Mouse (Mus musculus) limb, embryonic 15.5 days (tissue): ENCODE measurements around the gene Chac1. TPM values are rescaled to one million over a fixed set of nuclear protein-coding genes. Genes with fewer than 3 reads are reported as not detected.

Experiments used
- ATAC-seq: fragments of 200-750 bp; cut with Nextera tagmentation; 2 replicates; pipeline ENCODE4 v1.8.0; 2017; ENCODE audit warnings: low read depth, moderate TSS enrichment; ENCODE audit not compliant: insufficient number of reproducible peaks, low FRiP score, low TSS enrichment
- H3K27ac ChIP-seq: fragments of 300-500 bp; sonication (generic); 2 replicates; pipeline ENCODE4 v1.5.1; 2015; ENCODE audit warnings: moderate library complexity, mild to moderate bottlenecking, inconsistent platforms
- H3K27me3 ChIP-seq: fragments of 300-500 bp; sonication (generic); 2 replicates; pipeline ENCODE4 v1.6.1; 2015; ENCODE audit warnings: inconsistent platforms
- H3K36me3 ChIP-seq: fragments of 300-500 bp; sonication (generic); 2 replicates; pipeline ENCODE4 v1.6.1; 2015; ENCODE audit warnings: inconsistent platforms
- H3K4me1 ChIP-seq: fragments of 300-500 bp; sonication (generic); 2 replicates; pipeline ENCODE4 v1.6.1; 2015; ENCODE audit warnings: inconsistent platforms
- H3K4me2 ChIP-seq: fragments of 300-500 bp; sonication (generic); 2 replicates; pipeline ENCODE4 v1.6.1; 2015; ENCODE audit warnings: mild to moderate bottlenecking, inconsistent platforms
- H3K4me3 ChIP-seq: fragments of 300-500 bp; sonication (generic); 2 replicates; pipeline ENCODE4 v1.5.1; 2015; ENCODE audit warnings: mild to moderate bottlenecking, inconsistent platforms
- H3K9ac ChIP-seq: fragments of 300-500 bp; sonication (generic); 2 replicates; pipeline ENCODE4 v1.6.1; 2015; ENCODE audit warnings: inconsistent platforms
- H3K9me3 ChIP-seq: fragments of 300-500 bp; sonication (generic); 2 replicates; pipeline ENCODE4 v1.6.1; 2016; ENCODE audit warnings: inconsistent platforms
- WGBS: fragments of 180-500 bp; shearing (Covaris S2); methylation state at CpG from one replicate; pipeline ENCODE4 v1.1.7; 2015; 5-methylcytosine and 5-hydroxymethylcytosine counted together
- polyA plus RNA-seq: library from polyadenylated mRNA; unstranded; fragments of >200 nt; fragmentation: Nextera tagmentation; extraction: Ambion mirVana; gene quantifications from 2 replicates; pipeline ENCODE4 v1.2.1, GENCODE M21; 2015

Gene Chac1
- polyA plus RNA-seq, 1 experiment from 2014 or later = 1.1 TPM

- peak overlapping the region; percentile 36 for H3K4me3 ChIP-seq
- H3K27me3 ChIP-seq = peaks cover 73% of the 10 kb centered on the region
- ATAC-seq = no peak
- H3K9me3 ChIP-seq = no peaks in the 10 kb centered on the region
- peak overlapping the region; percentile 35; the same call in 1 of the 2 replicates for H3K9ac ChIP-seq
- H3K4me2 ChIP-seq = peak overlapping the region; percentile 84
- H3K27ac ChIP-seq = no peak overlapping the region
- WGBS = 3% methylated on average over 48 of the region's 48 CpGs
- no peaks in the 10 kb centered on the region for H3K36me3 ChIP-seq
- peaks cover 47% of the 10 kb centered on the region for H3K4me1 ChIP-seq
These were observed 29.1 kb upstream of the Chac1 start for GRCm38 (mm10) chr2:119321771-119322586.

- H3K27me3 ChIP-seq = peaks cover 81% of the 10 kb centered on the region
- no peak overlapping the region for H3K27ac ChIP-seq
- peak overlapping the region; percentile 35; the same call in 1 of the 2 replicates for H3K9ac ChIP-seq
- H3K4me1 ChIP-seq = peaks cover 53% of the 10 kb centered on the region
- H3K4me2 ChIP-seq = peak overlapping the region; percentile 84
- H3K4me3 ChIP-seq = peak overlapping the region; percentile 36
- WGBS = 8% methylated on average over 39 of the region's 39 CpGs
- H3K9me3 ChIP-seq = no peaks in the 10 kb centered on the region
- H3K36me3 ChIP-seq = no peaks in the 10 kb centered on the region
- no peak for ATAC-seq
These were observed 28.3 kb upstream of the Chac1 start for GRCm38 (mm10) chr2:119322587-119323300.

GRCm38 (mm10) chr2:119323866-119324575, 27.0 kb upstream of the Chac1 start:
- 4% methylated on average over 32 of the region's 32 CpGs for WGBS
- no peak for ATAC-seq
- no peak overlapping the region for H3K9ac ChIP-seq
- H3K4me1 ChIP-seq = peaks cover 56% of the 10 kb centered on the region
- peak overlapping the region; percentile 6; the same call in 1 of the 2 replicates for H3K4me3 ChIP-seq
- peak overlapping the region; percentile 91 for H3K4me2 ChIP-seq
- H3K9me3 ChIP-seq = no peaks in the 10 kb centered on the region
- H3K27ac ChIP-seq = no peak overlapping the region
- peaks cover 93% of the 10 kb centered on the region for H3K27me3 ChIP-seq
- no peaks in the 10 kb centered on the region for H3K36me3 ChIP-seq

GRCm38 (mm10) chr2:119324576-119325318, 26.3 kb upstream of the Chac1 start:
- peaks cover 56% of the 10 kb centered on the region for H3K4me1 ChIP-seq
- peak overlapping the region; percentile 91 for H3K4me2 ChIP-seq
- no peak for ATAC-seq
- no peaks in the 10 kb centered on the region for H3K36me3 ChIP-seq
- H3K9me3 ChIP-seq = no peaks in the 10 kb centered on the region
- under 1% methylated on average over 32 of the region's 32 CpGs for WGBS
- no peak overlapping the region for H3K9ac ChIP-seq
- peak overlapping the region; percentile 48 for H3K4me3 ChIP-seq
- no peak overlapping the region for H3K27ac ChIP-seq
- H3K27me3 ChIP-seq = peaks cover 94% of the 10 kb centered on the region

GRCm38 (mm10) chr2:119325568-119326143, 25.4 kb upstream of the Chac1 start, which contains the start of gene Dll4:
Dll4 (plus strand) TSS chr2:119325784.
- no peaks in the 10 kb centered on the region for H3K36me3 ChIP-seq
- no peak for ATAC-seq
- under 1% methylated on average over 33 of the region's 33 CpGs for WGBS
- H3K9ac ChIP-seq = peak within 1 kb of the TSS; percentile 11
- H3K27me3 ChIP-seq = peaks cover 94% of the 10 kb centered on the region
- H3K27ac ChIP-seq = no peak within 1 kb of the TSS
- peak within 1 kb of the TSS; percentile 91 for H3K4me2 ChIP-seq
- no peaks in the 10 kb centered on the region for H3K9me3 ChIP-seq
- H3K4me1 ChIP-seq = peaks cover 56% of the 10 kb centered on the region
- peak within 1 kb of the TSS; percentile 48 for H3K4me3 ChIP-seq

GRCm38 (mm10) chr2:119326161-119327101, 24.6 kb upstream of the Chac1 start:
- Histone ChIP-seq H3K27ac (no peak overlapping the region), H3K36me3 (no peaks in the 10 kb centered on the region), H3K9me3 (no peaks in the 10 kb centered on the region), H3K4me1 (peaks cover 56% of the 10 kb centered on the region), H3K9ac (peak overlapping the region; percentile 11), H3K4me3 (peak overlapping the region; percentile 48), H3K4me2 (peak overlapping the region; percentile 91), H3K27me3 (peaks cover 94% of the 10 kb centered on the region)
- WGBS = under 1% methylated on average over 61 of the region's 61 CpGs
- ATAC-seq = no peak

- no peak overlapping the region for H3K9ac ChIP-seq
- ATAC-seq = no peak
- 1% methylated on average over 30 of the region's 30 CpGs for WGBS
These were observed 23.9 kb upstream of the Chac1 start for GRCm38 (mm10) chr2:119327102-119327480.

GRCm38 (mm10) chr2:119327942-119328526, 23.0 kb upstream of the Chac1 start:
- Histone ChIP-seq H3K36me3 (no peaks in the 10 kb centered on the region), H3K4me2 (0 out of 2 replicates have a peak overlapping the region, but pooled peaks have one; percentile 3), H3K9ac (no peak overlapping the region), H3K4me3 (peak overlapping the region; percentile 0; the same call in 1 of the 2 replicates), H3K27ac (no peak overlapping the region), H3K27me3 (peaks cover 88% of the 10 kb centered on the region), H3K4me1 (peaks cover 42% of the 10 kb centered on the region), H3K9me3 (no peaks in the 10 kb centered on the region)
- WGBS = 20% methylated on average over 11 of the region's 11 CpGs
- no peak for ATAC-seq

More at GRCm38 (mm10) chr2:119327102-119327480, 23.9 kb upstream of the Chac1 start:
- Histone ChIP-seq H3K4me1 (peaks cover 51% of the 10 kb centered on the region), H3K27ac (no peak overlapping the region), H3K4me2 (peak overlapping the region; percentile 91), H3K36me3 (no peaks in the 10 kb centered on the region), H3K27me3 (peaks cover 94% of the 10 kb centered on the region), H3K4me3 (peak overlapping the region; percentile 48), H3K9me3 (no peaks in the 10 kb centered on the region)

- Histone ChIP-seq H3K9ac (no peak overlapping the region), H3K4me2 (0 out of 2 replicates have a peak overlapping the region, but pooled peaks have one; percentile 3), H3K4me1 (peaks cover 42% of the 10 kb centered on the region), H3K9me3 (no peaks in the 10 kb centered on the region), H3K36me3 (no peaks in the 10 kb centered on the region), H3K27ac (no peak overlapping the region), H3K27me3 (peaks cover 82% of the 10 kb centered on the region), H3K4me3 (no peak overlapping the region)
- no peak for ATAC-seq
- 42% methylated on average over 5 of the region's 5 CpGs for WGBS
These were observed 22.5 kb upstream of the Chac1 start for GRCm38 (mm10) chr2:119328546-119328945.
